Mouse (Mus musculus) left cerebral cortex, postnatal 10 days (tissue): Measurements from ENCODE around the gene Nr2c2ap. TPM values are rescaled to one million over a fixed set of nuclear protein-coding genes. Genes with fewer than 3 reads are reported as not detected.
A peak's percentile ranks its signal among the peaks of the same experiment; 100 is the strongest.

ENCODE experiments used
- DNase-seq, 2 experiments: peaks; one replicate each; pipeline ENCODE4 v3.0.0; 2021 to 2022; ENCODE audit warnings: low spot score in 2 of 2, mixed read lengths in 1 of 2; ENCODE audit errors: extremely low spot score in 1 of 2
- intact Hi-C: fragments of 180-260 bp; cut with DNase I; formaldehyde crosslinking; loops from one replicate; pipeline ENCODE4 v1.15.1; 2025
- total RNA-seq, 2 experiments: library from RNA; stranded (reverse); gene quantifications; 2 replicates each; pipeline ENCODE4 v1.2.3; 2021

The Nr2c2ap gene
- total RNA-seq: 10 to 100 TPM; 32.7 to 33.6 TPM

DNA sequence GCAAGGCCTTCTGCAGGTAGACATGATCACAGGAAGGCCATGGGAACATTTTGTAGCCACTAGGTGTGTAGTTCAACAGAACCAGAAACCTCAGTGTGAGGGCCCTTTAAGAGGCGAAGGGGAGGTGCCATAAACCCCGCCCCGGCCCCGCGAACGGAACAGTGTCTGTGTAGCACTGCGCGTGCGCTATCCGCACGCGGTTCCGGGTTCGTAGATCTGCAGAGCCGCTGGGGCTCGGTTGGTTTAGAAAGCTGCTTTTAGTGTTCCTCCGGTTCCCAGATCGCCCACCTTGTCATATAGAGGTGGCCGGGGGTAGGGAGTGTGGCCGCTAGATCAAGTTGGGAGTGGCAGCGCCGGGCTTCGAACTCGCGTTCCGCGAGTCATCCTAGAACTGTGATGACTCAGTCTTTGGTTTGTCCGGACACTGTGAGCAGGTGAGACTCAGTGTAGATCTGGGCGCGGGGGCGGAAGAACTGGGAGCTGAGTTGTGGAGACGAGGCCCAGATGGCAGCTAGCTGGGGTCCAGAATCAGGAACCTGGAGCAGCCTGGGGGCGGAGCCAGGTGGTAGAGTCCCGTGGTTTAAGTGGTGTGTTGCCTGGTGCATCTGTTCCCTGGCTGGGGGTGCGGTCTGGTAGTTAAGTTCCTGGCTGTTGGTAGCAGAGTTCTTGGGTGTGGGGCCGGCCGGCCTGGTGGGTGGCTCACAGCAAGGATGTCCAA, at the start of gene Nr2c2ap:
Nr2c2ap (plus strand) TSS at position 168 of the 718 bp plus-strand sequence.
- intact Hi-C loops: loop anchor here (5.0 kb wide), 1 partner anchor 36 kb away; no protein-coding TSS in a partner anchor
- peak; percentile 71 to 89 for DNase-seq

GRCm38 (mm10) chr8:70081976-70082375, 49.2 kb upstream of the Nr2c2ap start:
- intact Hi-C loops: no loop called here

DNA sequence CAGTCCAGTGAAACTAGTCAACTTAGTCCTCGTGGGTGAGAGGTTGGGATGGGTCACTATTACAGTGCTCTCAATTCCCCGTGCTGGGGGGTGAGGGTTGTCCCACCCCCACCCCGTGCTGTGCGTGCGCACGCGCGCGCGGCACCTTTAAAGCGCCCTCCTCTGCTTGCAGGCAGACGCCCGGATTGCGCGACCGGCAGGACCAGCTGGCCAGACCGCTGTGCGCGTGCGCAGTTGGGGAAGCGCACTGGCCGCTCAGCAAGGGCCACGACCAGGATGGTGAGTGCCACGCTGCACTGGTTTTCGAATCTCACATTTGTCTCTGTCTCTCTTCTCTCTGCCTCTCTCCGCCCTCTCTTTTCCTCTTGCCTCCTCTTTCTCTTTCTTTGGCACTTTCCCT, 47.8 kb upstream of the Nr2c2ap start, which contains the start of gene Hapln4:
Hapln4 (plus strand) TSS at position 173 of the 400 bp plus-strand sequence.
- intact Hi-C loops: no loop called here
- DNase-seq: peak in 1 of 2 experiments; percentile 70

More at GRCm38 (mm10) chr8:70081976-70082375, 49.2 kb upstream of the Nr2c2ap start:
- no peak for DNase-seq

DNA sequence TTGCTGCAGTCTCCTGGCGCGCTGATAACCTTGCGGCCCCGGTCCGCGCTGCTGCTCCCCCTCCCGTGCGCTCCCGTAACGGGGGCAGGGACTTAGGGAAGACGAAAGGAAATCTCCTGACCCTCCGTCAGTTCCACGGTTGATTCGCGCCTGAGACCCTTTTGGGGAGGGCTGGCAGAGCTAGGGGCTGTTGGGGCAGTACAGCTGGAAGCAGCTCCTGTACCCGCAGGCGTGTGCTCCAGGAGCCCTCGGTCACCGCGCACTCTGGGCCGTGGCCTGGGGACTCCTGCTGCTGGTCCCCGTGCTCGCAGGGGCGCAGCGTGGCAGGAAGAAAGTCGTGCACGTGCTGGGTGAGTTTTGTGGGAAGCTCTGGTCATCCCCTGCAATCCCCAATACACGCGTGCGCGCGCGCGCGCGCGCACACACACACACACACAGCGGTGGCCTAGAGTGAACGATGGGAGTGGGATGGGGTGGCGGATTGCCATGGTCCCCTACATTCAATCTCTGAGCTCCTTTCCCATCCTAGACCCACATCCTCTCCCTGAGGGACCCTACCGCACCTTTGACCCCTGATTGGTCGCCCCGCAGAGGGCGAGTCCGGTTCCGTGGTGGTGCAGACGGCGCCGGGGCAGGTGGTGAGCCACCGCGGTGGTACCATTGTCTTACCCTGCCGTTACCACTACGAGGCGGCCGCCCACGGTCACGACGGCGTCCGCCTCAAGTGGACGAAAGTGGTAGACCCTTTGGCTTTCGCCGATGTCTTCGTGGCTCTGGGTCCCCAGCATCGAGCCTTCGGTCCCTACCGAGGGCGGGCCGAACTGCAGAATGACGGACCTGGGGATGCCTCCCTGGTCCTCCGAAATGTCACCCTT, 46.7 kb upstream of the Nr2c2ap start:
- peak in 1 of 2 experiments; percentile 47 for DNase-seq
- intact Hi-C loops: loop anchor here (5.0 kb wide), 1 partner anchor 83 kb away; no protein-coding TSS in a partner anchor

- intact Hi-C loops: loop anchor here (5.0 kb wide), 1 partner anchor 81 kb away; no protein-coding TSS in a partner anchor
Observed at GRCm38 (mm10) chr8:70086151-70086550, 45.0 kb upstream of the Nr2c2ap start.

DNA sequence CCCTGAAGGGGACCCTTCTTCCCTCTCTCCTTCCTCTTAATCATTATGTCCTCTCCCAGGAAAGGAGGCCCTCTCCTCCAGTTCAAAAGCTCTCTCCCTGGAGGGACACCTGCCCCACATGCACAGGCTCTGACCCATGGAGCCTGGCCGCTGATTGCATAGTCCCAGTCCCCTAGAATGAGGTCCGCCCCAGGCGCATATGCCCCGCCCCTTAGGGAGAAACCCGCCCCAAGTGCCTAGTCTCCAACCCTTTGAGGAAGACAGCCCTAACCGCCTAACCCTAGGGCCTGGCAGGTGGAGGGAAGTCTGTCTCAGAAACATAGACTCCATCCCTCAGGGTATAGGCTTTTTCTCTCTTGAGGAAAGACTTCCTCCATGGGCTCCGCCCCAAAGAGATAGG, 43.9 kb upstream of the Nr2c2ap start:
- peak in 1 of 2 experiments; percentile 40 for DNase-seq
- intact Hi-C loops: loop anchor here (5.0 kb wide), 1 partner anchor 80 kb away; no protein-coding TSS in a partner anchor

More at GRCm38 (mm10) chr8:70086151-70086550, 45.0 kb upstream of the Nr2c2ap start:
- no peak for DNase-seq

DNA sequence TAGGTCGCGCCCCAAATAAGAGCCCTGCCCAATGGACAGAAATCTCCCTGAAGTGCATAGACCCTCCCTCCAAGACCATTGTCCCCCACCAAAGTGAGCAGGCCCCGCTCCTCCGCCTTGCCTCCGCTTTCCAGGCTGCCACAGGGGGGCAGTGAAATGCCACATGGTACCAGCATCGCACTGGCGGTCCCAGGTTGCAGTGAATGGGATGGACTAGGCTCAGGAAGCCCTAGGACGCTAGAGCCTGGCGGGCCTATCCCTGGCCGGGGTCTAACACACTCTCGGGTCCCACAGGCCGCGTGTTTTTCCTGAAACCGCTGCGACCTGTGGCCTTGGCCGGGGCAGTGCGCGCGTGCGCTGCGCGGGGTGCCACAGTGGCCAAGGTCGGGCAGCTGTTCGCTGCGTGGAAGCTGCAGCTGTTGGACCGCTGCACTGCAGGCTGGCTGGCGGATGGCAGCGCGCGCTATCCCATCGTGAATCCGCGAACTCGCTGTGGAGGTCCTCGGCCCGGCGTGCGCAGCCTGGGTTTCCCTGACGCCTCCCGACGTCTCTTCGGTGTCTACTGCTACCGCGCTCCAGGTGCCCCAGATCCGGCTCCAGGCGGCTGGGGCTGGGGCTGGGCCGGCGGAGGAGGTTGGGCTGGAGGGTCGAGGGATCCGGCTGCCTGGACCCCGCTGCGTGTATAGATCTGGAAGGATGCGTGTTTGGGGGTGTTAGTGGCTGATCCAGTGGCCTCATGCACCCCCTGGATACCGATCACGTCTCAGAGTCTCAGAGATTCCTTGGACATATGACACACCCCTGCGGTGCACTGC, 43.1 kb upstream of the Nr2c2ap start:
- peak; percentile 66 to 77 for DNase-seq
- intact Hi-C loops: loop anchor here (5.0 kb wide), 1 partner anchor 79 kb away; no protein-coding TSS in a partner anchor

- peak in 1 of 2 experiments; percentile 26 for DNase-seq
- intact Hi-C loops: loop anchor here (5.0 kb wide), 1 partner anchor 78 kb away; no protein-coding TSS in a partner anchor
Observed at GRCm38 (mm10) chr8:70089296-70089960, 41.7 kb upstream of the Nr2c2ap start.

- DNase-seq: no peak
Observed at GRCm38 (mm10) chr8:70092786-70093185, 38.3 kb upstream of the Nr2c2ap start.

DNA sequence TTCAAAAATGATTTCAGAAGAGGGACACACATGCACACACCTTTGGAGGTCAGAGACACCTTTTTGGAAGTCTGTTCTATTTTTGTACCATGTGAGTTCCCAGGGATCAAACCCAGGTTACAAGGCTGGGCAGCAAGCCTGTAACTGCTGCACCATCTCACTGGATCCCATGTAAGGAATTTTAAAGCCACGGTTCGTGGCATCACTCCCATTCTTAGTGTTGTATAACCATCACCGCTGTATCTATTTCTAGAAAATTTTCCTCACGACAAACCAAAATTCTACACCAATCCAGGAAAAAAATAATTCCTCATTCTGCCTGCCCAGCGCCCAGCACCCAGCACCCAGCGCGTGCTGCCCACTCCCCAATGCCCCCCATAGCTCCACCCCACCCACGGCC, 31.9 kb upstream of the Nr2c2ap start:
- DNase-seq: peak in 1 of 2 experiments; percentile 28
- intact Hi-C loops: no loop called here

More at GRCm38 (mm10) chr8:70092786-70093185, 38.3 kb upstream of the Nr2c2ap start:
- intact Hi-C loops: no loop called here

DNA sequence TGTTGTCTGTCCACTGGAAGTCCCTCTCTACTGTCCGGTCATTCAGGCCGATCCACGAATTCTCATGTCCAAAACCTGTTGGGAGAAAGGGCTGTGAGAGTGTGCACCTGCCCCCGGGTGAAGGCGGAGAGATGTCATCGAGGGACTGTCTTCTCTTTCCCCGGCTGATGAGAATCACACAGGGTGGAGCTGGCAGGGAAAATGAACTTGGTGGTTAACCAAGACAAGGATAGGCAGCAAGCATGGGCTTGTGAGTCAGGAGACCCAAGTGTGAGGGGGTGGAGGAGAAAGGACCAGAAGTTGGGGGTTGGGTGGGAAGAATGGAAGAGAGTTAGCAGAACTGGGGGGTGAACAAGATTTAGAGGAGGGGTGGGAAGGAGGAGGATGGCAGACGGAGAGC, 30.9 kb upstream of the Nr2c2ap start:
- intact Hi-C loops: no loop called here
- DNase-seq: peak in 1 of 2 experiments; percentile 28

- peak in 1 of 2 experiments; percentile 52 for DNase-seq
- intact Hi-C loops: no loop called here
Observed at GRCm38 (mm10) chr8:70104506-70104905, 26.6 kb upstream of the Nr2c2ap start.

DNA sequence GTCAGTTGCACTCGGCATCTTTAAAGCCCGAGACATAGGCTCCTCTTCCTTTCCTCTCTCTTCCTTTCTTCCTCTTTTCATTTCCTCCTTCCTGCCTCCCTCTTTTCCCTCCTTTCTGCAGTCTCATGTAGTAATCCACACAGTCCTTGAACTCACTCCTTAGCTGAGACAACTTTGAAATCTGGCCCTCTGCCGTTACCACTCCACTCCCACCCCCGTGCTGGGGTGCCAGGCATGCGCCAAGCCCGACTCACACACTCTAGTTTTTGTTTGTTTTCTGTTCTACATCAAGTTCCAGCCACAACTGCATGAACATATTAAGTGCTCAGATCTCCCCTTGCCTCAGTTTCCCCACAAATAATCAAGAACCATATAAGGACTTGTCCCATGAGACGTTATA, 26.2 kb upstream of the Nr2c2ap start:
- intact Hi-C loops: no loop called here
- DNase-seq: no peak

DNA sequence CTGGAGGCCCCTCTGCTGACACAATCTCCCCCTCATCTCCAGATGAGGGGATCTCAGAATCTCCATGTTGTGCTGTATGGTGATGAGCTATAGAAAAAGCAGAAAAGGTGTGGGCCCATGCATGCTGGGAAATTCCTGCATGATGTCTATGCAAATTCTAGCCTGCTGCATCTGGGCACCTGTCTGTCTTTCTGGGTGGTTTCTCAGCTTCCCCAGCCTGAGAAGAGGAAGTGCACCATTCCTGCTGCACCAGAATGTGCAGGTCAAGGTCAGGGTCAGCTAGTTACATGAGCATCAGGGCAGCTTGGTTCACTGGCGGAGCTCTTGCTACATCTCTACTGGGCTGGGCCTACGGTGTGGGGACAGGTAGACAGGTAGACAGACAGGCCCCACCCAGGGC, 20.7 kb upstream of the Nr2c2ap start:
- no peak for DNase-seq
- intact Hi-C loops: no loop called here

DNA sequence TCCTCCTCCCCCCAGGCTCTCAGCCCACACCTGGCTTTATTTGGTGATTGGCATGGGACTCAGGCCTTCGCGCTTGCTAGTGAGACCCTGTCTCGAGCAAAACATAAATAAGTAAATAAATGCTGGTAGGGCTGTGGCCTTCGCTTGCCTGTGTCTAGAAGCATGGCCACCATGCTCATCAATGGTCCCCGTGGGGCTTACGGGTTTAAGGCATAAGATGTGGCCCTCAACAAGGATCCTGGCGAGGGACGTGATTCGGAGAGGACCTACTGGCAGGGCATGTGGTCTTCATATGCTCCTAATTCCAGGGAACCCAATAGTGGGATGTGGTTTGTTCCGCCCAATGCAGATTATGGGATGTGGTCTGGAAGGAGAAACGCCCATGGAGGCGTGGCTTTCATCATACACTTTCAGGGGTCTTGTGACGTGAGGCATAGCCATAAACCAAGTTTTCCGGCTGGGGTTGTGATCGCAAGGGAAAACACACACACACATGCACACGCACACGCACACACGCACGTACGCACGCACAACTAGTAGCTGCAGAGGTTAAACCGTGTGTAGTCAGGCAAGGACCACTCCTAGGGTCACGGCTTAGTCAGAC, 19.8 kb upstream of the Nr2c2ap start:
- DNase-seq: no peak
- intact Hi-C loops: no loop called here

- intact Hi-C loops: no loop called here
Observed at GRCm38 (mm10) chr8:70112401-70113016, 18.6 kb upstream of the Nr2c2ap start.

DNA sequence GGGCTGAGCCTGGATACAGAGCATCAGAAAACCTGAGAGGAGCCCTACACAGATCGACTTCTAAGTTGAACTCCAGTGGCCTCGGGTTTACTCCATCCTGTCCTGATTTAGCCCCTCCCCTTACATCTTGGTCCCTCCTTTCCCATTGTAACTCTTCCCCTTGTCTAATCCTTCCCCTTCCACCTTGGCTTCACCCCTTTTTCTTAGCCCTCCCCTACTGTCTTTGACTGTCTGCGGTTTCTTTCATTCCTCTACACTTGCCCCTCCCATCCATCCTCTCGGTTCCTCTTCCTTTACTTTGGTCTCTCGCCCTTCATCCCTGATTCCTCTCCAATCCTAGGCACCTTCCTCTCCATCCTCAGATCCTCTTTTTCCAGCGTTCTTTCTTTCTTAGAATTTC, 16.6 kb upstream of the Nr2c2ap start:
- intact Hi-C loops: no loop called here
- no peak for DNase-seq

More at GRCm38 (mm10) chr8:70112401-70113016, 18.6 kb upstream of the Nr2c2ap start:
- DNase-seq: peak in 1 of 2 experiments; percentile 32
